Comparison of ENCODE assay signal across 13 mouse cellular contexts in genomic region chr5:113354311-113354710, GRCm38 (mm10). TPM values are rescaled to one million over a fixed set of nuclear protein-coding genes. Genes with fewer than 3 reads are reported as not detected.
DNase-seq lines count a peak whose midpoint lies in the region; ATAC-seq and TF ChIP-seq lines count a peak whose summit lies in the region.
"Had no signal": no experiment of that assay in that cellular context is flagged by ENCODE, and none has a peak within 500 bp of the region (broad histone marks: within the 10 kb centered on the region; RNA-seq: fewer than 3 reads in every experiment).

No protein-coding gene starts in this region.

- H3K9ac ChIP-seq in forebrain, postnatal 0 days, result no peak overlapping the region
- no peak overlapping the region for H3K9ac ChIP-seq in forebrain, embryonic 13.5 days
- H3K9ac ChIP-seq in neural tube, embryonic 12.5 days, result no peak overlapping the region

- no peaks in the 10 kb centered on the region for H3K27me3 ChIP-seq in forebrain, postnatal 0 days (ENCODE audit: insufficient read depth, low read length)
- H3K27me3 ChIP-seq in forebrain, embryonic 13.5 days, result no peaks in the 10 kb centered on the region
- peaks cover 21% of the 10 kb centered on the region for H3K27me3 ChIP-seq in neural tube, embryonic 12.5 days (replicated peaks)

- DNase-seq in forebrain, postnatal 0 days, result no peak
- DNase-seq in neural tube, embryonic 10.5 days (ENCODE audit: extremely low spot score, low spot score), result no peak
- peak; percentile 71 to 75 for DNase-seq in left cerebral cortex, adult 18-20 months (ENCODE audit: low spot score in 2 of 2)
- DNase-seq in right cerebral cortex, postnatal 36 days (ENCODE audit: low spot score in 2 of 2), result peak; percentile 64 to 71
- no peak for DNase-seq in kidney, postnatal 25 days
- DNase-seq in adrenal gland, postnatal 4 days (ENCODE audit: low spot score in 2 of 2), result no peak
- DNase-seq: cerebellum, postnatal 14 days; liver had no signal

- no peak overlapping the region for H3K4me3 ChIP-seq in forebrain, postnatal 0 days (ENCODE audit: low read depth, low read length)
- no peak overlapping the region for H3K4me3 ChIP-seq in forebrain, embryonic 13.5 days
- H3K4me3 ChIP-seq in neural tube, embryonic 12.5 days, result no peak overlapping the region

- H3K9me3 ChIP-seq in forebrain, postnatal 0 days (ENCODE audit: low read length), result no peaks in the 10 kb centered on the region
- no peaks in the 10 kb centered on the region for H3K9me3 ChIP-seq in forebrain, embryonic 13.5 days (replicated peaks)
- H3K9me3 ChIP-seq in neural tube, embryonic 12.5 days, result no peaks in the 10 kb centered on the region

- ATAC-seq in forebrain, postnatal 0 days, result no peak
- ATAC-seq in forebrain, embryonic 13.5 days, result no peak
- ATAC-seq in neural tube, embryonic 12.5 days (ENCODE audit: low FRiP score, low read depth), result no peak

- H3K4me1 ChIP-seq in forebrain, postnatal 0 days (ENCODE audit: insufficient read depth), result peaks cover 14% of the 10 kb centered on the region
- H3K4me1 ChIP-seq in forebrain, embryonic 13.5 days, result peaks cover 45% of the 10 kb centered on the region
- H3K4me1 ChIP-seq in neural tube, embryonic 12.5 days, result peaks cover 39% of the 10 kb centered on the region

- 48% methylated on average over 16 of the region's 16 CpGs for WGBS in forebrain, postnatal 0 days
- WGBS in forebrain, embryonic 13.5 days, result 51% methylated on average over 16 of the region's 16 CpGs
- WGBS in neural tube, embryonic 12.5 days, result 55% methylated on average over 16 of the region's 16 CpGs

- TF ChIP-seq CTCF in forebrain, postnatal 0 days (IDR thresholded peaks at IDR 0.05; ENCODE audit: low read depth), result no peak

- H3K4me2 ChIP-seq in forebrain, postnatal 0 days (ENCODE audit: low read depth), result peak overlapping the region; percentile 10
- H3K4me2 ChIP-seq in forebrain, embryonic 13.5 days, result no peak overlapping the region
- peak overlapping the region; percentile 18; the same call in 1 of the 2 replicates for H3K4me2 ChIP-seq in neural tube, embryonic 12.5 days (replicated peaks)

- no peaks in the 10 kb centered on the region for H3K36me3 ChIP-seq in forebrain, postnatal 0 days (ENCODE audit: insufficient read depth)
- H3K36me3 ChIP-seq in forebrain, embryonic 13.5 days (ENCODE audit: poor library complexity, severe bottlenecking), result no peaks in the 10 kb centered on the region
- H3K36me3 ChIP-seq in neural tube, embryonic 12.5 days, result no peaks in the 10 kb centered on the region

- no peak overlapping the region for H3K27ac ChIP-seq in forebrain, postnatal 0 days (ENCODE audit: low read depth, low read length)
- H3K27ac ChIP-seq in forebrain, embryonic 13.5 days, result no peak overlapping the region
- no peak overlapping the region for H3K27ac ChIP-seq in neural tube, embryonic 12.5 days

RNA-seq across cellular contexts. Expression of gene Aym1, which starts 2.8 kb away (rescaled TPM):
- total RNA-seq in forebrain, postnatal 0 days (2014; rRNA removed), result not detected in 2 replicates
- polyA plus RNA-seq in forebrain, postnatal 0 days (2015; fragmentation: Nextera tagmentation; extraction: Ambion mirVana), result not detected in 2 replicates
- not detected in 2 replicates for polyA plus RNA-seq in forebrain, embryonic 13.5 days (2015; fragmentation: Nextera tagmentation; extraction: Ambion mirVana)
- polyA plus RNA-seq in neural tube, embryonic 12.5 days (2016; fragmentation: Nextera tagmentation; extraction: Ambion mirVana), result not detected in 2 replicates
- not detected for total RNA-seq in left cerebral cortex, adult 18-20 months (2021)
- total RNA-seq in adrenal gland, postnatal 4 days (2021), result not detected
- total RNA-seq: hematopoietic stem cell, adult 5-6 weeks; megakaryocyte, adult 5-6 weeks had no signal
- polyA plus RNA-seq: stomach, embryonic 16.5 days had no signal

RNA-seq across cellular contexts. Expression of gene Sgsm1, which starts 43.7 kb away (rescaled TPM):
- 42.0 and 48.7 TPM in 2 replicates for total RNA-seq in forebrain, postnatal 0 days (2014; rRNA removed)
- polyA plus RNA-seq in forebrain, postnatal 0 days (2015; fragmentation: Nextera tagmentation; extraction: Ambion mirVana), result 10.1 and 16.5 TPM in 2 replicates
- polyA plus RNA-seq in forebrain, embryonic 13.5 days (2015; fragmentation: Nextera tagmentation; extraction: Ambion mirVana), result 9.8 and 11.9 TPM in 2 replicates
- 12.8 and 13.9 TPM in 2 replicates for polyA plus RNA-seq in neural tube, embryonic 12.5 days (2016; fragmentation: Nextera tagmentation; extraction: Ambion mirVana)
- total RNA-seq in left cerebral cortex, adult 18-20 months (2021), result 100 to 1,000 TPM; 157 to 158 TPM
- 10 to 100 TPM; 23.0 to 24.3 TPM for total RNA-seq in adrenal gland, postnatal 4 days (2021)
- total RNA-seq: megakaryocyte, adult 5-6 weeks had no signal

Comparison
In these comparisons a context has a peak if more than half of its experiments do, and no peak if none do; other contexts are left out.
1. DNase-seq: peak in left cerebral cortex, adult 18-20 months (2 of 2) and right cerebral cortex, postnatal 36 days (2 of 2); none in forebrain, postnatal 0 days (single experiment), neural tube, embryonic 10.5 days (single experiment), kidney, postnatal 25 days (0 of 2) and adrenal gland, postnatal 4 days (0 of 2).